Mouse (Mus musculus): ENCODE data around the gene Krtap2-4. TPM values are rescaled to one million over a fixed set of nuclear protein-coding genes. Genes with fewer than 3 reads are reported as not detected.

Gene Krtap2-4
- polyA plus RNA-seq, 1 experiment from 2014 or later: not detected

GRCm38 (mm10) chr11:99574106-99574505 is 40.5 kb downstream of the Krtap2-4 start:
- H3K4me3 ChIP-seq: peak overlapping the region; percentile 26; the same call in 1 of the 2 replicates
- H3K9me3 ChIP-seq: no peaks in the 10 kb centered on the region
- 6% methylated on average over 7 of the region's 7 CpGs for WGBS
- H3K27ac ChIP-seq: peak overlapping the region; percentile 73; the same call in 1 of the 2 replicates
- peak; percentile 83 for DNase-seq (ENCODE audit: low spot score)
- no peaks in the 10 kb centered on the region for H3K36me3 ChIP-seq
- no peaks in the 10 kb centered on the region for H3K27me3 ChIP-seq (ENCODE audit: insufficient read depth, poor library complexity, severe bottlenecking)
- H3K4me1 ChIP-seq (replicated peaks): peaks cover 4% of the 10 kb centered on the region; the same call in 1 of the 2 replicates

GRCm38 (mm10) chr11:99573164-99573563 is 41.5 kb downstream of the Krtap2-4 start:
- H3K36me3 ChIP-seq: no peaks in the 10 kb centered on the region
- no peaks in the 10 kb centered on the region for H3K27me3 ChIP-seq (ENCODE audit: insufficient read depth, poor library complexity, severe bottlenecking)
- H3K4me1 ChIP-seq (replicated peaks): peaks cover 4% of the 10 kb centered on the region; the same call in 1 of the 2 replicates
- DNase-seq (ENCODE audit: low spot score): no peak
- WGBS: 42% methylated on average over 4 of the region's 4 CpGs
- H3K27ac ChIP-seq: no peak overlapping the region
- H3K4me3 ChIP-seq: no peak overlapping the region
- no peaks in the 10 kb centered on the region for H3K9me3 ChIP-seq

GRCm38 (mm10) chr11:99566530-99566929 is 48.1 kb downstream of the Krtap2-4 start, which contains the start of gene Krtap3-1:
Krtap3-1 (minus strand) TSS chr11:99566630.
- Histone ChIP-seq H3K36me3 (no peaks in the 10 kb centered on the region), H3K4me1 (replicated peaks) (no peaks in the 10 kb centered on the region), H3K9me3 (no peaks in the 10 kb centered on the region), H3K27ac (no peak within 1 kb of the TSS), H3K27me3 (ENCODE audit: insufficient read depth, poor library complexity, severe bottlenecking) (no peaks in the 10 kb centered on the region), H3K4me3 (no peak within 1 kb of the TSS)
- DNase-seq (ENCODE audit: low spot score): no peak
- 91% methylated on average over 7 of the region's 7 CpGs for WGBS

Other genes with a start within 250 kb of the Krtap2-4 start
- gene Krt28, start 239.9 kb downstream of the Krtap2-4 start, polyA plus RNA-seq (2016; fragmentation: Nextera tagmentation; extraction: Ambion mirVana): 0.25 and 0.26 TPM in 2 replicates
- 22.4 and 27.4 TPM in 2 replicates for gene Krt10, start 225.5 kb downstream of the Krtap2-4 start, polyA plus RNA-seq (2016; fragmentation: Nextera tagmentation; extraction: Ambion mirVana)
- 0.09 TPM in 1 of 2 replicates, not detected in the other for gene Krt12, start 192.6 kb downstream of the Krtap2-4 start, polyA plus RNA-seq (2016; fragmentation: Nextera tagmentation; extraction: Ambion mirVana)
- gene Krt20, start 176.7 kb downstream of the Krtap2-4 start, polyA plus RNA-seq (2016; fragmentation: Nextera tagmentation; extraction: Ambion mirVana): 0.35 and 1.6 TPM in 2 replicates
- gene Krt23, start 121.7 kb downstream of the Krtap2-4 start, polyA plus RNA-seq (2016; fragmentation: Nextera tagmentation; extraction: Ambion mirVana): 0.24 TPM in 1 of 2 replicates, not detected in the other
- not detected in 2 replicates for gene Krt39, start 93.5 kb downstream of the Krtap2-4 start, polyA plus RNA-seq (2016; fragmentation: Nextera tagmentation; extraction: Ambion mirVana)
- gene Krt40, start 71.7 kb downstream of the Krtap2-4 start, polyA plus RNA-seq (2016; fragmentation: Nextera tagmentation; extraction: Ambion mirVana): not detected in 2 replicates
- not detected in 2 replicates for gene Krtap3-3, start 64.0 kb downstream of the Krtap2-4 start, polyA plus RNA-seq (2016; fragmentation: Nextera tagmentation; extraction: Ambion mirVana)
- not detected in 2 replicates for gene Krtap3-2, start 58.0 kb downstream of the Krtap2-4 start, polyA plus RNA-seq (2016; fragmentation: Nextera tagmentation; extraction: Ambion mirVana)
- not detected in 2 replicates for gene Gm11939, start 55.4 kb downstream of the Krtap2-4 start, polyA plus RNA-seq (2016; fragmentation: Nextera tagmentation; extraction: Ambion mirVana)
- not detected in 2 replicates for gene Krtap3-1, start 48.2 kb downstream of the Krtap2-4 start, polyA plus RNA-seq (2016; fragmentation: Nextera tagmentation; extraction: Ambion mirVana)
- not detected in 2 replicates for gene Krtap1-5, start 33.8 kb downstream of the Krtap2-4 start, polyA plus RNA-seq (2016; fragmentation: Nextera tagmentation; extraction: Ambion mirVana)
- gene Krtap1-4, start 31.2 kb downstream of the Krtap2-4 start, polyA plus RNA-seq (2016; fragmentation: Nextera tagmentation; extraction: Ambion mirVana): not detected in 2 replicates
- not detected in 2 replicates for gene Krtap1-3, start 23.5 kb downstream of the Krtap2-4 start, polyA plus RNA-seq (2016; fragmentation: Nextera tagmentation; extraction: Ambion mirVana)
- gene Krtap9-3, start 16.7 kb downstream of the Krtap2-4 start, polyA plus RNA-seq (2016; fragmentation: Nextera tagmentation; extraction: Ambion mirVana): not detected in 2 replicates
- gene Gm11938, start 11.5 kb downstream of the Krtap2-4 start, polyA plus RNA-seq (2016; fragmentation: Nextera tagmentation; extraction: Ambion mirVana): not detected in 2 replicates
- not detected in 2 replicates for gene Gm11937, start 4.7 kb downstream of the Krtap2-4 start, polyA plus RNA-seq (2016; fragmentation: Nextera tagmentation; extraction: Ambion mirVana)
- not detected in 2 replicates for gene Gm11562, start 5.6 kb upstream of the Krtap2-4 start, polyA plus RNA-seq (2016; fragmentation: Nextera tagmentation; extraction: Ambion mirVana)
- not detected in 2 replicates for gene Krtap4-1, start 13.4 kb upstream of the Krtap2-4 start, polyA plus RNA-seq (2016; fragmentation: Nextera tagmentation; extraction: Ambion mirVana)
- gene Krtap4-2, start 20.2 kb upstream of the Krtap2-4 start, polyA plus RNA-seq (2016; fragmentation: Nextera tagmentation; extraction: Ambion mirVana): not detected in 2 replicates
- not detected in 2 replicates for gene Krtap4-7, start 29.2 kb upstream of the Krtap2-4 start, polyA plus RNA-seq (2016; fragmentation: Nextera tagmentation; extraction: Ambion mirVana)
- gene Gm11555, start 35.4 kb upstream of the Krtap2-4 start, polyA plus RNA-seq (2016; fragmentation: Nextera tagmentation; extraction: Ambion mirVana): not detected in 2 replicates
- not detected in 2 replicates for gene Gm11563, start 44.1 kb upstream of the Krtap2-4 start, polyA plus RNA-seq (2016; fragmentation: Nextera tagmentation; extraction: Ambion mirVana)
- gene Krtap4-6, start 51.1 kb upstream of the Krtap2-4 start, polyA plus RNA-seq (2016; fragmentation: Nextera tagmentation; extraction: Ambion mirVana): not detected in 2 replicates
- not detected in 2 replicates for gene Gm14190, start 75.9 kb upstream of the Krtap2-4 start, polyA plus RNA-seq (2016; fragmentation: Nextera tagmentation; extraction: Ambion mirVana)
- not detected in 2 replicates for gene Gm14180, start 119.4 kb upstream of the Krtap2-4 start, polyA plus RNA-seq (2016; fragmentation: Nextera tagmentation; extraction: Ambion mirVana)
- gene Gm11595, start 158.1 kb upstream of the Krtap2-4 start, polyA plus RNA-seq (2016; fragmentation: Nextera tagmentation; extraction: Ambion mirVana): not detected in 2 replicates
- gene Krtap4-8, start 165.9 kb upstream of the Krtap2-4 start, polyA plus RNA-seq (2016; fragmentation: Nextera tagmentation; extraction: Ambion mirVana): not detected in 2 replicates
- not detected in 2 replicates for gene Krtap4-9, start 170.4 kb upstream of the Krtap2-4 start, polyA plus RNA-seq (2016; fragmentation: Nextera tagmentation; extraction: Ambion mirVana)
- gene Gm11596, start 178.6 kb upstream of the Krtap2-4 start, polyA plus RNA-seq (2016; fragmentation: Nextera tagmentation; extraction: Ambion mirVana): not detected in 2 replicates
- not detected in 2 replicates for gene Gm11569, start 184.1 kb upstream of the Krtap2-4 start, polyA plus RNA-seq (2016; fragmentation: Nextera tagmentation; extraction: Ambion mirVana)
- not detected in 2 replicates for gene Gm11554, start 189.6 kb upstream of the Krtap2-4 start, polyA plus RNA-seq (2016; fragmentation: Nextera tagmentation; extraction: Ambion mirVana)
- not detected in 2 replicates for gene Krtap4-13, start 195.0 kb upstream of the Krtap2-4 start, polyA plus RNA-seq (2016; fragmentation: Nextera tagmentation; extraction: Ambion mirVana)
- not detected in 2 replicates for gene Gm11564, start 200.8 kb upstream of the Krtap2-4 start, polyA plus RNA-seq (2016; fragmentation: Nextera tagmentation; extraction: Ambion mirVana)
- gene 2300003K06Rik, start 223.2 kb upstream of the Krtap2-4 start, polyA plus RNA-seq (2016; fragmentation: Nextera tagmentation; extraction: Ambion mirVana): not detected in 2 replicates
- not detected in 2 replicates for gene Krtap4-16, start 236.8 kb upstream of the Krtap2-4 start, polyA plus RNA-seq (2016; fragmentation: Nextera tagmentation; extraction: Ambion mirVana)
- gene Gm11568, start 243.1 kb upstream of the Krtap2-4 start, polyA plus RNA-seq (2016; fragmentation: Nextera tagmentation; extraction: Ambion mirVana): not detected in 2 replicates
- not detected in 2 replicates for gene Gm11559, start 249.6 kb upstream of the Krtap2-4 start, polyA plus RNA-seq (2016; fragmentation: Nextera tagmentation; extraction: Ambion mirVana)

All from hindbrain, embryonic 10.5 days (tissue).